Comparison of ENCODE assay signal across 8 mouse cellular contexts in the genomic region with DNA sequence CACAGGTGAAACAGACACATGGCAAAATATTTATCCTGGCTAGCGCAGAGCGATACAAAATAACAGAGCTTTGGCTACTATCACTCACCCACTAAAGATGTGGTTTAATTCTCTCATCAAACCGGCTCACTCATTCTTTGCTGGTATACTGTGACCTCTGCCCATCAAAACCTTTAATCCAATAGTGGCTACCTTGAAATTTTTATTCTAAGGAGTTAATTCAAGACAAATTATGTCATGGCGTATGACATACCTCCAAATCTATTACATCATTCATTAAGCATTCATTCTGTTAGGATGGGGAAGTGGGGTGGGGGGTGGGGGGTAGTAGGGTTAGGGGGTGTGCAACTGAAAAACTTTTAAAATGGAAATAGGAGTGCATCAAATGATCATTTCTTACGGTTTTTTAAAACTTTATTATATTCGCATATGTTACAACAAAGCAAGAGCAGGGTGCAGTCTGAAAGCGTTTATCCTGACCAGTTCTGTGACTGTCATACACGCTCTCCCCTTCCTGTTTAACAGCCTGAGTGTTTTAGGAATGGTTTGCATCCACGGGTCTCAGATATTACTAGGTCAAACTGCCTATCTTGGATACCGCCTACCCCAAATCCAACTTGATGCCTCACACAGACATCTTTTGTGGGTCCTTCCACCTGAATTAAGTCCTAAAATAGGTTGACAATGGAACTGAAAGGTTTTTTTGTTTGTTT. TPM values are rescaled to one million over a fixed set of nuclear protein-coding genes. Genes with fewer than 3 reads are reported as not detected.
DNase-seq lines count a peak whose midpoint lies in the region; ATAC-seq and TF ChIP-seq lines count a peak whose summit lies in the region.

No protein-coding gene starts in this region.

- H3K4me2 ChIP-seq in forebrain, embryonic 15.5 days (replicated peaks) = peak overlapping the region; percentile 65
- peak overlapping the region; percentile 86 for H3K4me2 ChIP-seq in liver, embryonic 13.5 days

- peaks cover 9% of the 10 kb centered on the region for H3K4me1 ChIP-seq in heart, adult 2 months (ENCODE audit: control insufficient read depth, insufficient read depth, low read length)
- H3K4me1 ChIP-seq in E14TG2a.4 (replicated peaks; ENCODE audit: low read depth, low read length) = peaks cover 22% of the 10 kb centered on the region
- H3K4me1 ChIP-seq in forebrain, embryonic 15.5 days = peaks cover 27% of the 10 kb centered on the region
- H3K4me1 ChIP-seq in liver, embryonic 13.5 days (replicated peaks) = peaks cover 52% of the 10 kb centered on the region

- 52% methylated on average over 10 of the region's 10 CpGs for WGBS in heart, adult 2 months
- WGBS in forebrain, embryonic 15.5 days = 57% methylated on average over 10 of the region's 10 CpGs
- WGBS in liver, embryonic 13.5 days (ENCODE audit: insufficient replicate concordance) = 37% methylated on average over 10 of the region's 10 CpGs

- H3K27me3 ChIP-seq in heart, adult 2 months (ENCODE audit: control insufficient read depth, insufficient read depth, low read length) = no peaks in the 10 kb centered on the region
- H3K27me3 ChIP-seq in E14TG2a.4 (ENCODE audit: insufficient read depth, low read length) = peaks cover 16% of the 10 kb centered on the region
- no peaks in the 10 kb centered on the region for H3K27me3 ChIP-seq in forebrain, embryonic 15.5 days
- H3K27me3 ChIP-seq in liver, embryonic 13.5 days = no peaks in the 10 kb centered on the region

- no peak for DNase-seq in heart, adult 2 months
- no peak for DNase-seq in heart, postnatal 25 days (ENCODE audit: low spot score)
- DNase-seq in liver, embryonic 13.5 days = peak; percentile 25
- DNase-seq in left cerebral cortex, postnatal 36 days (ENCODE audit: low spot score in 2 of 2) = no peak
- no peak for DNase-seq in gastrocnemius, postnatal 36 days
- no peak for DNase-seq in gastrocnemius, postnatal 14 days

- H3K9ac ChIP-seq in heart, adult 2 months (ENCODE audit: low read depth, low read length) = no peak overlapping the region
- H3K9ac ChIP-seq in forebrain, embryonic 15.5 days (replicated peaks) = peak overlapping the region; percentile 100
- peak overlapping the region; percentile 100 for H3K9ac ChIP-seq in liver, embryonic 13.5 days

- intact Hi-C loops in heart, adult 2 months (cut with DNase I) = loop anchor here (2.0 to 5.0 kb wide), 2 partner anchors 18 to 89 kb away; a partner anchor contains a TSS
- intact Hi-C loops in heart, postnatal 25 days (cut with DNase I) = loop anchor here (2.0 kb wide), 1 partner anchor 88 kb away; no protein-coding TSS in a partner anchor
- intact Hi-C loops in left cerebral cortex, postnatal 36 days (cut with DNase I) = no loop called here
- intact Hi-C loops in gastrocnemius, postnatal 36 days (cut with DNase I) = no loop called here
- intact Hi-C loops in gastrocnemius, postnatal 14 days (cut with DNase I; ENCODE audit: low total_unique reads) = no loop called here

- peaks cover 3% of the 10 kb centered on the region; the same call in 1 of the 2 replicates for H3K79me2 ChIP-seq in heart, adult 2 months (replicated peaks; ENCODE audit: control insufficient read depth, insufficient read depth, low read length)

- no peak for TF ChIP-seq POLR2A in heart, adult 2 months (IDR thresholded peaks at IDR 0.05; ENCODE audit: insufficient read depth, low read depth, low read length)

- no peak for ATAC-seq in forebrain, embryonic 15.5 days (replicated peaks)
- 0 out of 2 replicates have a peak, but pooled peaks have one; percentile 24 for ATAC-seq in liver, embryonic 13.5 days (ENCODE audit: low read depth)

- peak overlapping the region; percentile 93 for H3K27ac ChIP-seq in heart, adult 2 months
- peak overlapping the region; percentile 92 for H3K27ac ChIP-seq in forebrain, embryonic 15.5 days (replicated peaks)
- H3K27ac ChIP-seq in liver, embryonic 13.5 days = peak overlapping the region; percentile 96

- H3K36me3 ChIP-seq in heart, adult 2 months (ENCODE audit: control insufficient read depth, insufficient read depth, low read length) = peaks cover 8% of the 10 kb centered on the region
- 0 out of 2 replicates have a peak, but pooled peaks cover 3% of the 10 kb centered on the region for H3K36me3 ChIP-seq in E14TG2a.4 (ENCODE audit: insufficient read depth, low read length)
- no peaks in the 10 kb centered on the region for H3K36me3 ChIP-seq in forebrain, embryonic 15.5 days
- H3K36me3 ChIP-seq in liver, embryonic 13.5 days = no peaks in the 10 kb centered on the region

- no peaks in the 10 kb centered on the region for H3K9me3 ChIP-seq in E14TG2a.4 (ENCODE audit: low read length)
- H3K9me3 ChIP-seq in forebrain, embryonic 15.5 days = no peaks in the 10 kb centered on the region
- H3K9me3 ChIP-seq in liver, embryonic 13.5 days (replicated peaks) = no peaks in the 10 kb centered on the region

- no peak for TF ChIP-seq CTCF in heart, adult 2 months (IDR thresholded peaks at IDR 0.05)
- no peak for TF ChIP-seq CTCF in E14TG2a.4 (conservative IDR thresholded peaks at IDR 0.05; ENCODE audit: low read length)

- TF ChIP-seq EP300 in heart, adult 2 months (IDR thresholded peaks at IDR 0.05; ENCODE audit: insufficient read depth, low read depth, low read length) = no peak

- peak overlapping the region; percentile 84 for H3K4me3 ChIP-seq in heart, adult 2 months
- H3K4me3 ChIP-seq in E14TG2a.4 (replicated peaks; ENCODE audit: low read length) = peak overlapping the region; percentile 82
- H3K4me3 ChIP-seq in forebrain, embryonic 15.5 days = peak overlapping the region; percentile 91
- peak overlapping the region; percentile 99 for H3K4me3 ChIP-seq in liver, embryonic 13.5 days (replicated peaks)

RNA-seq across cellular contexts. Expression of a gene that starts 1.4 kb away (rescaled TPM):
- total RNA-seq in heart, adult 2 months (2021) = 10 to 100 TPM; 28.1 to 31.2 TPM
- polyA plus RNA-seq in heart, adult 2 months (2012; rRNA removed) = 61.5 and 73.0 TPM in 2 replicates
- total RNA-seq in heart, postnatal 25 days (2021) = 10 to 100 TPM; 29.7 to 30.4 TPM
- 5.0 and 5.4 TPM in 2 replicates for polyA plus RNA-seq in forebrain, embryonic 15.5 days (2015; fragmentation: Nextera tagmentation; extraction: Ambion mirVana)
- polyA plus RNA-seq in liver, embryonic 13.5 days (2015; fragmentation: Nextera tagmentation; extraction: Ambion mirVana) = 1.9 and 2.3 TPM in 2 replicates
- 10 to 100 TPM; 34.4 to 35.9 TPM for total RNA-seq in left cerebral cortex, postnatal 36 days (2021)
- 10 to 100 TPM; 22.5 to 22.6 TPM for total RNA-seq in gastrocnemius, postnatal 36 days (2021)
- 10 to 100 TPM; 18.9 to 19.8 TPM for total RNA-seq in gastrocnemius, postnatal 14 days (2021)

Comparison
In these comparisons a context has a peak if more than half of its experiments do, and no peak if none do; other contexts are left out.
1. intact Hi-C loops: an anchor here in heart, adult 2 months (2.0 to 5.0 kb wide) and heart, postnatal 25 days (2.0 kb wide); none called in left cerebral cortex, postnatal 36 days, gastrocnemius, postnatal 36 days and gastrocnemius, postnatal 14 days.